Mouse (Mus musculus): ENCODE measurements around the gene Rab5a. TPM values are rescaled to one million over a fixed set of nuclear protein-coding genes. Genes with fewer than 3 reads are reported as not detected.
"Not testable (repeated sequence)": the region's sequence is repeated elsewhere in the genome, so short reads cannot be mapped to it uniquely, and the experiment has no call there.

The Rab5a gene
- polyA plus RNA-seq, 1 experiment from 2014 or later, result 110 TPM

- no peak for ATAC-seq (ENCODE audit: low FRiP score, low TSS enrichment)
- no peak for DNase-seq
- Histone ChIP-seq H3K4me2 (ENCODE audit: low read length) (no peak overlapping the region), H3K9ac (replicated peaks; ENCODE audit: low read length) (no peak overlapping the region), H3K36me3 (ENCODE audit: control insufficient read depth, insufficient read depth, low read length) (no peaks in the 10 kb centered on the region), H3K27me3 (ENCODE audit: control insufficient read depth, insufficient read depth, low read length) (no peaks in the 10 kb centered on the region), H3K4me1 (ENCODE audit: control insufficient read depth, insufficient read depth, low read length) (no peaks in the 10 kb centered on the region), H3K9me3 (ENCODE audit: control insufficient read depth, low read length) (no peaks in the 10 kb centered on the region), H3K27ac (replicated peaks; ENCODE audit: low read depth, low read length) (no peak overlapping the region), H3K4me3 (replicated peaks; ENCODE audit: low read depth, low read length) (no peak overlapping the region)
- WGBS, result 57% methylated on average over 2 of the region's 2 CpGs
Measured at GRCm38 (mm10) chr17:53531160-53531559, 52.1 kb downstream of the Rab5a start.

DNA sequence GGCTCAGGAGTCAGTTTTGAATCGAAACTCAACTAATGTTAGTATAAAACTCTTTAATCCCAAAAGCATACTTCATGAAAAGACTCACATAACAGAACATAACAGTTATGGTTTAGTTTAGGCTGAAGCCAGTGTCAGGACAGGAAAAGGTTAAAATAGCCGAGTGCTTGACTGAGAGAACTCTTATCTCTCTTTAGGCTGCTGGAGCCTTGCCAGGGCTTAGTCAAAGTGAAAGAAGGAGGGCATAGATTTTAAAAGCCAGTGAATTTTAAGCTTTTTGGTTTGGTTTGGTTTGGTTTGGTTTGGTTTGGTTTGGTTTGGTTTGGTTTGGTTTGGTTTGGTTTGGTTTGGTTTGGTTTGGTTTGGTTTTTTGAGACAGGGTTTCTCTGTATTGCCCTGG lies 53.4 kb downstream of the Rab5a start:
- H3K4me1 ChIP-seq (ENCODE audit: control insufficient read depth, insufficient read depth, low read length), result no peaks in the 10 kb centered on the region
- H3K27ac ChIP-seq (replicated peaks; ENCODE audit: low read depth, low read length), result no peak overlapping the region
- no peaks in the 10 kb centered on the region for H3K27me3 ChIP-seq (ENCODE audit: control insufficient read depth, insufficient read depth, low read length)
- no peaks in the 10 kb centered on the region for H3K36me3 ChIP-seq (ENCODE audit: control insufficient read depth, insufficient read depth, low read length)
- DNase-seq (no peak), ATAC-seq (ENCODE audit: low FRiP score, low TSS enrichment) (no peak)
- WGBS, result 81% methylated on average over 2 of the region's 2 CpGs
- H3K9ac ChIP-seq (replicated peaks; ENCODE audit: low read length), result no peak overlapping the region
- no peak overlapping the region for H3K4me3 ChIP-seq (replicated peaks; ENCODE audit: low read depth, low read length)
- H3K4me2 ChIP-seq (ENCODE audit: low read length), result no peak overlapping the region
- H3K9me3 ChIP-seq (ENCODE audit: control insufficient read depth, low read length), result no peaks in the 10 kb centered on the region

GRCm38 (mm10) chr17:53539351-53539750 lies 60.3 kb downstream of the Rab5a start, which contains the start of gene Pp2d1:
Gene Pp2d1 (minus strand): TSS chr17:53539451.
- H3K27ac ChIP-seq (replicated peaks; ENCODE audit: low read depth, low read length); H3K27me3 ChIP-seq (ENCODE audit: control insufficient read depth, insufficient read depth, low read length); H3K4me1 ChIP-seq (ENCODE audit: control insufficient read depth, insufficient read depth, low read length); H3K9me3 ChIP-seq (ENCODE audit: control insufficient read depth, low read length); DNase-seq; H3K4me3 ChIP-seq (replicated peaks; ENCODE audit: low read depth, low read length); H3K9ac ChIP-seq (replicated peaks; ENCODE audit: low read length); ATAC-seq (ENCODE audit: low FRiP score, low TSS enrichment); H3K36me3 ChIP-seq (ENCODE audit: control insufficient read depth, insufficient read depth, low read length); H3K4me2 ChIP-seq (ENCODE audit: low read length): not testable (repeated sequence)
- 89% methylated on average over 2 of the region's 2 CpGs for WGBS

DNA sequence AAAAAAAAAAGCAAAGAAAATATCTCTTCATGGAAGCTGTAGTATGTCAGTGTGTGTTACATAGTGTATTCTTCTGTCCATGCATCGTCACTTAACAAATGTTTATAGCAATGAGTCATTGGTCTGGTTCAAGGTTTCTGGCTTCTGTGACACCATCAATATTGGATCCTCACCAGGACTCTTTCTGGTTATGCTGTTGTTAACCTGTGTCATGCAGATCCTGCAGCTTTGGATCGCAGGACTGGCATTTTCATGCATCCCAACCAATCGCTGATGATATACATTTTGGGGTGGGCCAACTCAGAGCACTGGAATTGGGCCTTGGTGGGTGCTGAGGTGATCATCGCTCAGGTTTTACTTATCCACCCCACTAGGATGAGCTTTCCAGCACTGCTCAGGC lies 63.5 kb downstream of the Rab5a start:
- Histone ChIP-seq H3K4me3 (replicated peaks; ENCODE audit: low read depth, low read length) (no peak overlapping the region), H3K4me1 (ENCODE audit: control insufficient read depth, insufficient read depth, low read length) (no peaks in the 10 kb centered on the region), H3K27ac (replicated peaks; ENCODE audit: low read depth, low read length) (no peak overlapping the region), H3K36me3 (ENCODE audit: control insufficient read depth, insufficient read depth, low read length) (no peaks in the 10 kb centered on the region), H3K9ac (replicated peaks; ENCODE audit: low read length) (no peak overlapping the region), H3K27me3 (ENCODE audit: control insufficient read depth, insufficient read depth, low read length) (no peaks in the 10 kb centered on the region), H3K9me3 (ENCODE audit: control insufficient read depth, low read length) (no peaks in the 10 kb centered on the region), H3K4me2 (ENCODE audit: low read length) (no peak overlapping the region)
- 94% methylated on average over 4 of the region's 4 CpGs for WGBS
- ATAC-seq (ENCODE audit: low FRiP score, low TSS enrichment) (no peak), DNase-seq (no peak)

DNA sequence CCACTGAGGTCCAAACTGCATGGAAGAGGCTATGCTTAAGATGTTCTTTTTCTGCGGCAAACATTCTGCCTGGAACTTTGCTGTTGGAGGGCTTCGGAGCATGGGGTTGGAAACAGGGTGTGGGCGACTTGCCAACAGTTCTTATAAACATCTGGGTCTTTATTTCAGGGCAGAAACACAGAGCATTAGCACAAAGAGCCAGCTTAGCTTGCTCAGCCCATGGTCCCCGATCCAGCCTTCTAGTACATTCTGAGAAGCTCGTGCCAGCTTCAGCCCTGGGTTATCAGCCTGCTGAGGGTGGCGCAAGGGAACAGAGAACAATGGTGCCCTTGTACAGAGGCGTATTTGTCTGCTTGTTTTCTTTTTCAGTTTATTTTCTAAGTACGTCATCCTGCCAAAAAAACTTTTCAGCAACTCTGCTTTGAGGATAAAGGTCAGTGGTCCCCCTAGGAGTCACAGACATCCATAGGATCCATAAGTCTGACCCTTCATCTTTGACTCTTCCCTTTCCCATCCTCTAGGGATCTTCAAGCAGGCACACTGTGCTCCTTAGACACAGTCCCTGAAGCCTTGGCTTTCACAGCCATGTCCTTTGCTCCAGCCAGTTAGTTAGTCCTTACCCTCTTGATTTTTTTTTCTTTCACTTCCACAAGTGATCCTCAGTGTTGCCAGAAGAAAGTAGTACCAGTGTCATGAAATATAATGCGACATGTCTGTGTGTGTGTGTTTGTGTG lies 64.7 kb downstream of the Rab5a start:
- Histone ChIP-seq H3K36me3 (ENCODE audit: control insufficient read depth, insufficient read depth, low read length) (no peaks in the 10 kb centered on the region), H3K27ac (replicated peaks; ENCODE audit: low read depth, low read length) (no peak overlapping the region), H3K4me3 (replicated peaks; ENCODE audit: low read depth, low read length) (no peak overlapping the region), H3K27me3 (ENCODE audit: control insufficient read depth, insufficient read depth, low read length) (no peaks in the 10 kb centered on the region), H3K9me3 (ENCODE audit: control insufficient read depth, low read length) (no peaks in the 10 kb centered on the region), H3K4me2 (ENCODE audit: low read length) (no peak overlapping the region), H3K9ac (replicated peaks; ENCODE audit: low read length) (no peak overlapping the region), H3K4me1 (ENCODE audit: control insufficient read depth, insufficient read depth, low read length) (no peaks in the 10 kb centered on the region)
- DNase-seq (peak; percentile 29), ATAC-seq (ENCODE audit: low FRiP score, low TSS enrichment) (no peak)
- 73% methylated on average over 9 of the region's 9 CpGs for WGBS

GRCm38 (mm10) chr17:53551306-53552299 lies 72.6 kb downstream of the Rab5a start:
- H3K27ac ChIP-seq (replicated peaks; ENCODE audit: low read depth, low read length), result no peak overlapping the region
- H3K27me3 ChIP-seq (ENCODE audit: control insufficient read depth, insufficient read depth, low read length), result no peaks in the 10 kb centered on the region
- no peak overlapping the region for H3K9ac ChIP-seq (replicated peaks; ENCODE audit: low read length)
- no peaks in the 10 kb centered on the region for H3K36me3 ChIP-seq (ENCODE audit: control insufficient read depth, insufficient read depth, low read length)
- H3K4me2 ChIP-seq (ENCODE audit: low read length), result no peak overlapping the region
- no peak overlapping the region for H3K4me3 ChIP-seq (replicated peaks; ENCODE audit: low read depth, low read length)
- DNase-seq (peak; percentile 47), ATAC-seq (ENCODE audit: low FRiP score, low TSS enrichment) (no peak)
- WGBS, result 44% methylated on average over 8 of the region's 8 CpGs
- H3K4me1 ChIP-seq (ENCODE audit: control insufficient read depth, insufficient read depth, low read length), result no peaks in the 10 kb centered on the region
- no peaks in the 10 kb centered on the region for H3K9me3 ChIP-seq (ENCODE audit: control insufficient read depth, low read length)

- Histone ChIP-seq H3K36me3 (ENCODE audit: control insufficient read depth, insufficient read depth, low read length) (no peaks in the 10 kb centered on the region), H3K9ac (replicated peaks; ENCODE audit: low read length) (no peak overlapping the region), H3K4me1 (ENCODE audit: control insufficient read depth, insufficient read depth, low read length) (no peaks in the 10 kb centered on the region), H3K27me3 (ENCODE audit: control insufficient read depth, insufficient read depth, low read length) (no peaks in the 10 kb centered on the region), H3K4me3 (replicated peaks; ENCODE audit: low read depth, low read length) (no peak overlapping the region), H3K9me3 (ENCODE audit: control insufficient read depth, low read length) (no peaks in the 10 kb centered on the region), H3K27ac (replicated peaks; ENCODE audit: low read depth, low read length) (no peak overlapping the region), H3K4me2 (ENCODE audit: low read length) (no peak overlapping the region)
- 65% methylated on average over 4 of the region's 4 CpGs for WGBS
- no peak for ATAC-seq (ENCODE audit: low FRiP score, low TSS enrichment)
- DNase-seq, result peak; percentile 34
Measured at GRCm38 (mm10) chr17:53554088-53554487, 75.1 kb downstream of the Rab5a start.

DNA sequence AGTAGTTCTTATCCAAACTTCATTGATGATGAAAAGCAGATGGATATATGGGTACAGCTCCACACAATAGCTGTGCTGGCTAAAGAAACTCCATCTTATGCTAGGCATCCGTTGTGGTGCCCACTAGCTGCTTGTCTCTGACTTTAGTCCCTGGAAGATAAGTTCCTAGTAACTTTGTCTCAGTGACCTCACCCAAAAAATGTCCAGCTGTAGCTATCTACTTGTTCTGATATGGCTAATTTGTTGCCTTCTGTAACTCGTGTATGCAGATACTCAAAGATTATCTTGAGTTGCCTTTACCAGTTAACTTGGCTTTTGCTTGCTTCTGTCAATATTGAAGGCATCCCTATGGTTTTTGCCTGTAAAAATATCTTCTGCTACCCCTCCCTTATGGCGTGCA lies 75.8 kb downstream of the Rab5a start:
- no peak for ATAC-seq (ENCODE audit: low FRiP score, low TSS enrichment)
- H3K4me1 ChIP-seq (ENCODE audit: control insufficient read depth, insufficient read depth, low read length), result no peaks in the 10 kb centered on the region
- H3K4me3 ChIP-seq (replicated peaks; ENCODE audit: low read depth, low read length), result no peak overlapping the region
- DNase-seq, result no peak
- H3K4me2 ChIP-seq (ENCODE audit: low read length), result no peak overlapping the region
- H3K9ac ChIP-seq (replicated peaks; ENCODE audit: low read length), result no peak overlapping the region
- H3K36me3 ChIP-seq (ENCODE audit: control insufficient read depth, insufficient read depth, low read length), result no peaks in the 10 kb centered on the region
- H3K9me3 ChIP-seq (ENCODE audit: control insufficient read depth, low read length), result no peaks in the 10 kb centered on the region
- H3K27me3 ChIP-seq (ENCODE audit: control insufficient read depth, insufficient read depth, low read length), result no peaks in the 10 kb centered on the region
- H3K27ac ChIP-seq (replicated peaks; ENCODE audit: low read depth, low read length), result no peak overlapping the region
- 84% methylated on average over 3 of the region's 3 CpGs for WGBS

Data from midbrain, embryonic 14.5 days (tissue).